Mouse (Mus musculus): ENCODE data around the gene Ubfd1.

The Ubfd1 gene

DNA sequence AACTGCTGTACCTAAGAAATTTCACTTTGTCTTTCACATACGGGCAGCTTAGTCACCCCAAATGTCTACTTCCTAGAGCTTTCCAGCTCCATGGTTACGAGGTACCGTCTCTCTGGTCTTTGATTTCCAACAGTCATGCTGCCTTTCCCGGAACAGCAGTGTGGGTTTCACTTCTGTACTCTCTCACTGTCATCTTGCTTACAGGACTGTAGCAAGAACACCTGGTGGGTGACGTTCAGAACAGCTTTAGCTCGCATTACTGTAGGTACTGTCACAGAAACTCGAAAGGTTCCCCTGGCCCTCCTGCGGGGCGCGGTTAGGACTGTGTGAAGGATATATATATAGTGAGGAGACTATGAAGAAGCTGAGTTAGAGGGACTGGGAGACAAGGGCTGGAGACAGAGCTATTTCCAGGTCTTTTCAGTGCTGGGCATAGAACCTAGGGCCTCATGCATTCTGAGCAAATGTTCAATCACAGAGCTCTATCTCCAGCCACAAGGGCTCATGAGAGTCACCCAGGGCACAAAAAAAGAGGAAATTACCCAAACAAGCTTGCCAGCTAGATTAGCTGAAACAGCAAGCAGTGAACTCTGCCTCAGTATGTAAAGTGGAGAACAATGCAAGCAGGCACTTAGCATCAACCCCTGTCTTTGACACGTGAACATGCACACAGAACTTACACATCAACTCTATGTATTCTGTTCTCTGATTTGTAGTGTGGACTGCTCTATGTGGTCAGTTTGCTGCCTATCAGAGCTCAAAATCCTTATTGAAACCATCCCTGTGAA is 20.4 kb downstream of the Ubfd1 start:
- no peak for DNase-seq (ENCODE audit: low read depth, low spot score)

GRCm38 (mm10) chr7:122094564-122095330 is 27.8 kb downstream of the Ubfd1 start:
- no peak for DNase-seq (ENCODE audit: low read depth, low spot score)

DNA sequence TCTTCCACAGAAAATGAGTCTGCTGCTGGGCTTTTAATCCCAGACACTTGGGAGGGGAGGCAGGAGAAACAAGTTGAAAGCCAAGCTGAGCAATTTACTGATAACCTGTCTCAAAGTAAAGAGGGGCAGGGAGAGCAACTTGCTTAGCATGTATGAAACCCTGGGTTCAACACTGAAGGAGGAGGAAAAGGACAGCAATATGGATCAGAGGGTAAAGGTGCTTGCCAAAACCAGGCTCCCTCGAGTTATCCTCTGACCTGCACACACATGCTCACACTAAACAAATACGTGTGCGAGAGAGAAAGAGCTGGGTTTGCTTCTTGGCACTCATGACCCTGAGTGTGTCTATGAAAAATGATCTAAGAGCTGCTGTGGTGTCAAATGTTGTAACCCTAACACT is 31.0 kb downstream of the Ubfd1 start:
- DNase-seq (ENCODE audit: low read depth, low spot score): no peak

- DNase-seq (ENCODE audit: low read depth, low spot score): peak; percentile 65
These were observed 32.2 kb downstream of the Ubfd1 start for GRCm38 (mm10) chr7:122099222-122099621.

DNA sequence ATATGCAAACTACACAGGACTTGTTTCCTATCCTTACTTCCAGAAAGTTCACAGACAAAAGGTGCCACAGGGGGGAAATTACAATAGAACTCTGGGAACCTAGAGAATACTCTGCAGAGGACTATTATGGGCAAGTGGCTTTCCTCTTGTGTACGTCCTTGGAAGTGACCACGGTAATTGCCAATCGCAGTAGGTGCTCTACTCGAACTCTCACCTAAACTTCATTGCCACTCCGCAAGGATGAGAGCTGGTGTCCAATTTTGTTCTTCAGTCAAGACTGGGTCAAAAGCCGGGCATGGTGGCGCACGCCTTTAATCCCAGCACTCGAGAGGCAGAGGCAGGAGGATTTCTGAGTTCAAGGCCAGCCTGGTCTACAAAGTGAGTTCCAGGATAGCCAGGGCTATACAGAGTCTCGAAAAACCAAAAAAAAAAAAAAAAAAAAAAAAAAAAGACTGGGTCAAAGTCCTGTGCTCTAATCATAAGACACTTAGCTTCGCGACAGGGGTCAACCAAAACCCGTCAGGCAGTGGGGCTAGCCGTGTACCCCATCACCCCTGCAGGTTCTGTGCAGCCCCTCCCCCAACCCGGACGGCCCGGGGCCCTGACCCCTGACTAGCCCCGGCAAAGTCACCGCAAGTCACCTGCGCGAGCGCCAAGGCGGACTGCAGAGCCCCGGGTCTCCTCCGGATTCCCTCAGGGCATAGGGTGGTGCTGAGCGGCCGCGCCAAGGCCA is 34.2 kb downstream of the Ubfd1 start:
- DNase-seq (ENCODE audit: low read depth, low spot score): peak; percentile 29

- DNase-seq (ENCODE audit: low read depth, low spot score): peak; percentile 93
These were observed 34.8 kb downstream of the Ubfd1 start, which contains the start of gene Ndufab1 for GRCm38 (mm10) chr7:122101747-122102244. Ndufab1 (minus strand) TSS chr7:122101886.

- DNase-seq (ENCODE audit: low read depth, low spot score): no peak
These were observed 41.2 kb downstream of the Ubfd1 start for GRCm38 (mm10) chr7:122108206-122108605.

- DNase-seq (ENCODE audit: low read depth, low spot score): no peak
These were observed 56.5 kb downstream of the Ubfd1 start for GRCm38 (mm10) chr7:122123518-122123917.

- peak; percentile 2 for DNase-seq (ENCODE audit: low read depth, low spot score)
These were observed 58.7 kb downstream of the Ubfd1 start for GRCm38 (mm10) chr7:122125636-122126035.

- no peak for DNase-seq (ENCODE audit: low read depth, low spot score)
These were observed 60.0 kb downstream of the Ubfd1 start for GRCm38 (mm10) chr7:122126946-122127345.
